Mouse (Mus musculus): ENCODE data around the gene Dnaja3. TPM values are rescaled to one million over a fixed set of nuclear protein-coding genes. Genes with fewer than 3 reads are reported as not detected.

Gene Dnaja3
- total RNA-seq, 2 experiments from 2014 or later, result 56.9 to 62.2 TPM

GRCm38 (mm10) chr16:4647651-4648141 is 7.9 kb downstream of the Dnaja3 start:
- H3K27ac ChIP-seq, result no peak overlapping the region
- no peak for TF ChIP-seq CTCF (IDR thresholded peaks at IDR 0.05)
- H3K4me3 ChIP-seq, result no peak overlapping the region
- intact Hi-C loops (cut with DNase I), result no loop called here
- no peak for DNase-seq (ENCODE audit: extremely low spot score in 1 of 2, low spot score in 2 of 2)

GRCm38 (mm10) chr16:4648416-4649023 is 8.7 kb downstream of the Dnaja3 start:
- Histone ChIP-seq H3K27ac (no peak overlapping the region), H3K4me3 (no peak overlapping the region)
- intact Hi-C loops (cut with DNase I), result no loop called here
- no peak for DNase-seq (ENCODE audit: extremely low spot score in 1 of 2, low spot score in 2 of 2)
- TF ChIP-seq CTCF (IDR thresholded peaks at IDR 0.05), result no peak

DNA sequence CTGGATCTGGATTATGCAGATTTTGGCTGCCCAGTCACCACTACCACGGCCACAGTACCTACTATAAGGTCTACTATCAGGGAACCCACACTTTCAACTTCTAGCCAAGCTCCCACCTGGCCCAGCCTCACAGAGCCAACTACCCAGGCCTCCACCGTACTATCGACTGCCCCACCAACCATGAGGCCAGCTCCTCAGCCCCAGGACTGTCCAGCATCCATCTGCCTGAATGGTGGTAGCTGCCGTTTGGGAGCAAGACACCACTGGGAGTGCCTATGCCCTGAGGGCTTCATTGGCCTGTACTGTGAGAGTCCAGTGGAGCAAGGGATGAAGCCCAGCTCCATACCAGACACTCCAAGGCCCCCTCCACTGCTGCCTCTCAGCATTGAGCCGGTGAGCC is 9.4 kb downstream of the Dnaja3 start:
- Histone ChIP-seq H3K27ac (no peak overlapping the region), H3K4me3 (no peak overlapping the region)
- no peak for DNase-seq (ENCODE audit: extremely low spot score in 1 of 2, low spot score in 2 of 2)
- TF ChIP-seq CTCF (IDR thresholded peaks at IDR 0.05), result no peak
- intact Hi-C loops (cut with DNase I), result no loop called here

DNA sequence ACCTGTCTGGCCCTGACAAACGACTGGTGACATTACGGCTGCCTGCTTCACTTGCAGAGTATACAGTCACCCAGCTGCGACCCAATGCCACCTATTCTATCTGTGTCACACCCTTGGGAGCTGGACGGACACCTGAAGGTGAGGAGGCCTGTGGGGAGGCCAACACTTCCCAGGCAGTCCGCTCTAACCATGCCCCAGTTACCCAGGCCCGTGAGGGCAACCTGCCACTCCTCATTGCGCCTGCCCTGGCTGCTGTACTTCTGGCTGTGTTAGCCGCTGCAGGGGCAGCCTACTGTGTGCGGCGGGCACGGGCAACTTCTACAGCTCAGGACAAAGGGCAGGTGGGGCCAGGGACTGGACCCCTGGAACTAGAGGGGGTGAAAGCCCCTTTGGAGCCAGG is 9.9 kb downstream of the Dnaja3 start:
- intact Hi-C loops (cut with DNase I), result no loop called here
- Histone ChIP-seq H3K27ac (no peak overlapping the region), H3K4me3 (no peak overlapping the region)
- no peak for TF ChIP-seq CTCF (IDR thresholded peaks at IDR 0.05)
- DNase-seq (ENCODE audit: extremely low spot score in 1 of 2, low spot score in 2 of 2), result no peak

- no peak for TF ChIP-seq CTCF (IDR thresholded peaks at IDR 0.05)
- DNase-seq (ENCODE audit: extremely low spot score in 1 of 2, low spot score in 2 of 2), result no peak
- intact Hi-C loops (cut with DNase I), result no loop called here
- no peak overlapping the region for H3K27ac ChIP-seq
- H3K4me3 ChIP-seq, result no peak overlapping the region
Measured at GRCm38 (mm10) chr16:4650161-4650560, 10.4 kb downstream of the Dnaja3 start.

GRCm38 (mm10) chr16:4651081-4651480 is 11.3 kb downstream of the Dnaja3 start:
- TF ChIP-seq CTCF (IDR thresholded peaks at IDR 0.05), result no peak
- no peak overlapping the region for H3K4me3 ChIP-seq
- peak overlapping the region; percentile 7; the same call in 1 of the 2 replicates for H3K27ac ChIP-seq
- intact Hi-C loops (cut with DNase I), result no loop called here
- no peak for DNase-seq (ENCODE audit: extremely low spot score in 1 of 2, low spot score in 2 of 2)

DNA sequence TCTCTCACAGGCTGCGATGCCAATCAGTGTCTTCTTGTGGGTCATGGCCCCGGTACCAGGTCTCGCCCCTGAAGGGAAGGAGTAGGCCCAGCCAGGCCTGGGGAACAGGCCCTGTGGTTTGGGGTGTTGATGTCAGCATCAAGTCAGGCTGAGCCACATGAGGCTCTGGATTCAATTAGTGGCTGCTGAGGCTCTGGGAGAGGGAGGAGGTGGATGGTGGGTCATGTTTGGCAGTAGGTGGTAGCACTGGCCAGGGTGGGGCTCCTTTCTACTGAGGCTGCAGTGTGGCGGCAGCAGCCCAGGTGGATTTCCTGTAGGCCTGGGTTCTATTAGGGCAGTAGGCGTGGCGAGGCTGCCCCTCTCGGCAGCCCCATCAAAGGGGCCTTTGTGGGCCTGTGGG is 11.8 kb downstream of the Dnaja3 start:
- no peak for TF ChIP-seq CTCF (IDR thresholded peaks at IDR 0.05)
- Histone ChIP-seq H3K4me3 (no peak overlapping the region), H3K27ac (peak overlapping the region; percentile 7; the same call in 1 of the 2 replicates)
- no peak for DNase-seq (ENCODE audit: extremely low spot score in 1 of 2, low spot score in 2 of 2)
- intact Hi-C loops (cut with DNase I), result no loop called here

- DNase-seq (ENCODE audit: extremely low spot score in 1 of 2, low spot score in 2 of 2), result no peak
- intact Hi-C loops (cut with DNase I), result no loop called here
- Histone ChIP-seq H3K4me3 (no peak overlapping the region), H3K27ac (no peak overlapping the region)
- no peak for TF ChIP-seq CTCF (IDR thresholded peaks at IDR 0.05)
Measured at GRCm38 (mm10) chr16:4652707-4653416, 13.1 kb downstream of the Dnaja3 start.

DNA sequence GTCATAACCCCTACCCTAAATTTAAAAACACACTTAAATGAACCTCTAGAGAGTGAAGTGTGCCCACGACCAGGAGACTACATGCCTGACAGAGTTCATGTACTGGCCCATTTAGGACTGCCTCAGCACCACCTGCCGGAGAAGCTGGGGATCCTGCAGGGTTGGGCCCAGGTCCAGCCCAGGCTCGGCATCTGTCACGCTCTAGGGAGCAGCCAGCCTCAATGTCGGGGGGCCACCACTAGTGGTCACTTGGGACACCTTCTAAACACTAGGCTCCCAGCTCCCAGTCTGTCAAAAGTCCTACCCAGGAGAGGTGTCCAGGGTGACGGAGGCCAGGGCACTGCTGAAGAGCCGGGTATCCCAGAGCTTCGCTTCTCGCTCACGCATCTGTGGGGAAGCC is 14.9 kb downstream of the Dnaja3 start:
- Histone ChIP-seq H3K4me3 (no peak overlapping the region), H3K27ac (peak overlapping the region; percentile 13; the same call in 1 of the 2 replicates)
- DNase-seq (ENCODE audit: extremely low spot score in 1 of 2, low spot score in 2 of 2), result no peak
- intact Hi-C loops (cut with DNase I), result no loop called here
- TF ChIP-seq CTCF (IDR thresholded peaks at IDR 0.05), result peak; percentile 33

DNA sequence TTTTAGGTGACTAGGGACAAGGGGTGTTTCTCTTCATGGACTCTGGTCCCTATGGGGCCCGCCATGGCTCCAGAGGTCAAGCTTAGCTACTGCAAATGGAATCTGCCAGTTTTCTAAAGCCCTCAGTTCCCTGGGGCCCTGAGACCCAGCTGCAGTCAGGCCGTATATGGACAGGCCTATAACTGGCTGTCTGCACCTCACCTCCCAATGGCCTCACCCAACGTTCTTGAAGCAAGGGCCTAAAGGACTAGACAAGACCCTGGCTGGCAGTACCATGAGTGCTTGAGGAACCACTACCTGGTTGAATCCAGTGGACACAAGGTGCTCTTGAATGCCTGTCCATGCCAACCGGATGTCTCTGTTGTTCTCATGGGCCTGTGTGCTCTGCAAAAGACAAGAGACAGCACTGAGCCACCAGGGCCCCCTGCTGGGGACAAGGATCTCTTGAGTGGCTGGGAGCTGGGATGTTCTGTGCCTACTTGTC is 15.5 kb downstream of the Dnaja3 start:
- peak; percentile 42 for TF ChIP-seq CTCF (IDR thresholded peaks at IDR 0.05)
- DNase-seq (ENCODE audit: extremely low spot score in 1 of 2, low spot score in 2 of 2), result no peak
- Histone ChIP-seq H3K27ac (peak overlapping the region; percentile 73; the same call in 1 of the 2 replicates), H3K4me3 (no peak overlapping the region)
- intact Hi-C loops (cut with DNase I), result no loop called here

DNA sequence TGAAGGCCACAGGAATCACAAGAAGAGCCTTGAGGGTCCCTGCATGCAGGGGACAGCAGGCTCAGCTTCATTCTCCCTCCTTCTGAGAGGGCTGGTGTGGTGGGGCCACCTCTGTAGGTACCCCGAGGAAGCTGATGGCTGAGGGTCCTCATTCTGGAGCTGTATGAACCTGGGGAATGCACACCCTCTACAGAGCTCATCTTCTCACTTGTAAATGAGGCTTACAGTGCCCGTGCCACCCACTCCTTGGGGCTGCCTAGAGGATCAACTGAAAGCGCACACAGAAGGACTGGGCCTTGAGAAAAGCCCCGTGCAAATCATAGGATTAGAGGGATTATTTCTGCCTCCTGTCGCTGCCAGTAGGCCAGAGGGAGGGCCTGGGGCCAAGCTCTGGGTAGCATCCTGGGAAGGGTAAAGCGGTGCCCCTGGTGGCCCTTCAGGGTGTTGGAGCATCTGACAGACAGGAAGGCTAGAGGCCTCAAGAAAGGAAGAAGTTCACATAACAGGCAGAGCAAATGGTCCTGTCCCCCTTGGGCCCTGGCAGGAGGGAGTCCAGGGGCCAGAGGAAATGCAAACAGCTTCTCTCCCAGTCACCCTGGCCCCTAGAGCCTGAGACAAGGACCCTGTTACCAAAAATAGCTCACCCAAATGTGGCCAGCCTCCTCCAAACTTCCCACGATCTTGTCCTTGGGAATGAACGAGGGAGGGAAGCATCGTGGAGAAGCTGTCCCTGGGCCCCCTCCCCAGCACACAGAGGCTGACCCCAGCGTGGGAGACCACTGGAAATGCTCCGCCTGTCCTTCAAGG is 16.2 kb downstream of the Dnaja3 start:
- no peak for DNase-seq (ENCODE audit: extremely low spot score in 1 of 2, low spot score in 2 of 2)
- intact Hi-C loops (cut with DNase I), result no loop called here
- TF ChIP-seq CTCF (IDR thresholded peaks at IDR 0.05), result peak; percentile 5
- no peak overlapping the region for H3K4me3 ChIP-seq
- peak overlapping the region; percentile 73; the same call in 1 of the 2 replicates for H3K27ac ChIP-seq

Data from left cerebral cortex, adult 2 months (tissue).